Mouse (Mus musculus) kidney, adult 2 months (tissue): ENCODE data around the gene Nhej1.

Experiments used
- CTCF ChIP-seq: fragments of 200-500 bp; conservative IDR thresholded peaks from 2 replicates; pipeline ENCODE4 v1.5.1; 2011; ENCODE audit warnings: low read depth, mild to moderate bottlenecking, control low read depth, low read length, moderate library complexity, mixed read lengths; ENCODE audit not compliant: insufficient read depth, insufficient read length
- POLR2A ChIP-seq: fragments of 200-500 bp; IDR thresholded peaks from one replicate; pipeline ENCODE4 v1.6.1; 2011; ENCODE audit warnings: low read depth, low read length, control low read depth

DNA sequence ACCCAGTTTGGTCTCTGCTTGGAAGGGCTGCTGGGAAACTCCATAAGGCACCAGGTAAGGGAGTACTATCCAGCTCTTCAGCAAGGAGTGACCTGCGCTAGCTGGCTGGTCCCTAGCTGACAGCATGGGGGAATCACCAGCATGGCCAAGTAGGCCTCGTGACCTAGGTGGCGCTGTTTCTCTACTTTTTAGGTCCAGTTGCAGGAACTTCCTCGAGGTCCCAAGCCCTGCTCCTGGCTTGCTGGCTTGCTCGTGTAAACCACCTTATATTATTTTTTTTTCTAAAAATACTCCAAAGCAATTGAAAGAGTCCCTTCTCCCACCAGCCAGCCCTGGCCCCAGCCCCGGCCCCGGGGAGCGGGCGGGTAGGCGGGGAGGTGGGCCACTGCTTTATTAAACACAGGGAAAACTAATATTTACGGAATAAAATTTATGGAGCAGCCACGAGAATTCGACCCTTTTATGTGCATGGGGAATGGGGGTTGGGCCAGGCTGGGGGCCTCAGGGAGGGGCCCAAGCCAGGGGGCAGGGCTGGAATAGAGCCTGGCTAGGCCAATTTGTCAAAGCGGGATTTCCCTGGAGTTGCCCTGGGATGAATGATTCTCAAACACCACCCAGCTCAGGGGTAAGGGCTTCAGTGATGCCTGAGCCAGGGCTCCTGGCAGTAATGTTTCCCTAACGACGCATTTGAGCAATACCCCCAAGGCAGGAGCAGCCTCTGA, 160.3 kb downstream of the Nhej1 start:
- TF ChIP-seq CTCF (peak; percentile 93), POLR2A (no peak)
